Mouse (Mus musculus) ovary, postnatal 14 days (tissue): ENCODE measurements around the gene Ginm1.

Experiments used
- DNase-seq: peaks from one replicate; pipeline ENCODE4 v3.0.0; 2022; ENCODE audit warnings: low spot score

The Ginm1 gene

DNA sequence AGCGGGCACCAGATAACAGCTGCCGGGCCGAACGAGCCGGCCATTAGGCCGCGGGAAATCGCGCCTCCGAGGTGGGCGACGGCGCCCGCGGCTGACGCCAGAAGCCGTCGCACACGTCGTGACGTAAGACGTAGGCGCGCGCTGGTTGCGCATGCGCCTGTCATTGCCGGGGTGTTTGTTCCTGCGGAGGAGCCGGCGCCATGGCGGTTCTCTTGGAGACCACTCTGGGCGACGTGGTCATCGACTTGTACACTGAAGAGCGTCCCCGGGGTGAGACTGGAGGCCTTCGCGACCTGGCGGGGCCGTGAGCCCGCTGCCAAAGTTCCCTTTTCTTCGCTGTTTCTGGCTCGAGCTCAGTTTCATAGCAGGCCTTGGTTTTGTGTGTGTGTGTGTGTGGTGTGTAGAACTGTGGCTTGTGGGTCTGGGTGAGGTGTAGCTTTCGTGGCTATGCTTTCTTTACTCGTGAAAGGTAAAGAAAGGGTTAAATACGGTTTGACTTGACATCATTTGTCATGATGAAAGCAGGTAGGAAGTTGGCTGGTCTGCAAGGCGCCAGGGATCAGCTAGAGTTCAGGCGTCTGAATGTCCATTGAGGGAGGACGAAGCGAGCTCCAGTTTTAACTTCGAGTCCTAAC, at the start of gene Ginm1, which contains the start of gene Ppil4:
Ginm1 (minus strand) TSS at position 74 of the 635 bp plus-strand sequence.
Ppil4 (plus strand) TSS at position 141 of the 635 bp plus-strand sequence.
- DNase-seq = peak; percentile 93

DNA sequence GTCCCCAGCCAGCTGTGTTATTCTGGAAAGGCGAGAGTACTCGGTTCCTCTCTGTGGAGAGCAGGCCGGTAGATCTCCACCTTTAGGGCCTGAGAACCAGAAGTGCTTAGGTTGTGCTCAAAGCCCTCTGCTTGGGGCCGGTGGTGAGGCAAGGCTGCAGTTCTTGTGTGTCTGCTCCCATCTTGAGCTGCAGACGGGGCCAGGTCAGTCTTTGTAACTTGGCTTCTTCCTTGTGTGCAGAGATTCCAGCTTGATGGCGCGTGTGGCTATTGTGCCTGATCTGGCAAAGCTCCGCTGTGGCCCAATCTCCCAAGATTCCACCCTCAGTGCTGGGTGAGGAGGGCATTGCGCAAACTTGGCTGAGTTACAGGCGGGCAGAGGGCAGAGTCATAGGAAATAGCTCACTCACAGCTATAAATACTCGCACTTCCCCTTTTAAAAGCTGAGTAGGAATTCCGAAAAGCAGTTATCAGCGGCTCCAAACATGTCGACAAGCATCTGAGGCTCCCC, 49.0 kb upstream of the Ginm1 start:
- peak; percentile 46 for DNase-seq

DNA sequence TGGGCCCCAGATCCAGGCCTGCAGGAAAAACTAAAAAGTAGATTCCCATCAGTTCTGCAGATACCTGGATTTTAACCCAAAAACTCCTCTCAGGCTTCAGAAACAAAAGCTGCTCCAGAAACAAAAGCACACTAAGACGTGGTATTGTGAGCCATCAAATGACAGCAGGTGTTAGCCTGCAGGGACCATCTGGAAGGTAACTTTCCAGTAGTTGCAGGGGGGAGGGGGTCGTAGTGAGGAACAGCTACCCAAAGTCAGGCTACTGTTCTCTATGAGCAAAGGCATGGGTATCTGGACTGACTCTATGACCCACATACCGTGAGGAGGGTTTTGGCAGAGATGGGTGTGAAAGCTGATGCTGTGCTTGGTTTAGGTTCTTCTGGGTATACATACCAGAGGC, 48.2 kb upstream of the Ginm1 start:
- DNase-seq = no peak

DNA sequence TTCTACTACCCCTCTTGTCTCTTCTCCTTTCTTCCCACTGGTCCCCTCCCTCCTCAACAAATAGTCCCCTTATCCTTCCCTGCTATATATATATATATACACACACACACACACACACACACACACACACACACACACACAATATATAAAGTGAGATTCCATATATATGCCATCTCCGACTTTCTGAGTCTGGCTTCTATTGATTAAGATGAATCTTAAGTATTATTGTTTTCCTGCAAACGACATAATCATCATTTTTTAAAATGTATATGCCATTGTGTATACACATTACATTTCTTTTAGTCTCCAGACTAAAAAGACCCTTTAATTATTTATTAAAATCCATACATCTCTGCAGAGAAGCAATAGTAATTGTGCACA, 47.7 kb upstream of the Ginm1 start:
- no peak for DNase-seq

DNA sequence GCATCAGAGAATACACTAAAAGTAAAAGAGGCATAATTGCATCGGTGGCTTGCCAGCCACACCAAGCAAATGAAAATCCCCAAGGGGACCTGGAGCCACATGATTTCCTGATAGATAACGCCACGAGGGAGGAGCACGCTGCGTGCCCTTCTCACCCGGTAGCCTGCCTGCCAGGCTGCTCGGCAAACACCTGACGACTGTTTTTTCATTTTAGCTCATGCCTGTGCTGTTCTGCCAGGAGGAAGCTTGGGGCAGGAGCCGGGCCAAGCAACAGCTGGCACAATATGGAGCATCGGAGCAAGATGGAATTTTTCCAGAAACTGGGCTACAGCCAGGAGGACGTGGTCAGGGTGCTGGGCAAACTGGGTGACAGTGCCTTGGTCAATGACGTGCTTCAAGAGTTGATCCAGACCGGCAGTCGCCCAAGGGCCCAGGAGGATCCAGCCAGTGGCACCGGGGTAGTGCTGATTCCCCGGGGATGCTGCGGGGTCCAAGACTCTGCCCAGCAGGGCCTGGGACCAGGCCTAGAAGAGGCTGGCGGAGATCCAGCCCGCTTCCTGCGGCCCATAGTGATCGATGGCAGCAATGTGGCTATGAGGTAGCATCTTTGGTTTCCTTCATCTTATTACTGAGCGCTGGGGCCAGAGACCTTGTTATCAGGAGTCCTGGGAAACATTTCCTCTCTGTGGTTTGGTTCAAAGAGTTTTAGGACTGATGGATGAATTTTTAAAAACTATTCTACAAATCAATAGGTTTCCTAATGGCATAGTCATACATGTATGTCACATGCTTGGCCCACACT, 47.1 kb upstream of the Ginm1 start:
- no peak for DNase-seq

DNA sequence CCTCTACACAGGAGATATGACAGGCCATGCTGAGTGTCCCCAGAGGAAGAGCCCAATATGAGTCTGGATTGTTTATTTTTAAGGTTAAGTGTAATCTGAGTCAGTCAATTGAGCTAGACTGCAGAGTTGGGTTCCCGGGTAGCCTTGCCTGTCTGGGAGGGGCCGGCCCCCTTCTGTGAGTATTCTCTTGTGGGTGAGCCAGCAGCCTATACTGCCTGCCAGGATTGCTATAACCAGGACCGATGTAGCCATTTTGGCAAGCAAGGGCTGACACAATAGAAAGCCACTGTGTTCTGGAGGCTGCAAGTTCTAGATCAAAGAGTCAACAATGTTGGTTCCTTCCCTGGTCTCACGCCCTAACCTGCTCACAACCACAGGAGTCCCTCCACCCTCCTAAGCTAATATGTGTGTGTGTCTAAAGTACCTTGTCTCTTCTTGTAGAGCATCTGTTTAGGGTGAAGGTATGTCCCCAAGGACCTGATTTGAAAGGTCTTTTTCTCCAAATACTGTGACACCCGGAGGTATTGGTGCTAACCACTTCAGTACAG, 46.3 kb upstream of the Ginm1 start:
- no peak for DNase-seq

DNA sequence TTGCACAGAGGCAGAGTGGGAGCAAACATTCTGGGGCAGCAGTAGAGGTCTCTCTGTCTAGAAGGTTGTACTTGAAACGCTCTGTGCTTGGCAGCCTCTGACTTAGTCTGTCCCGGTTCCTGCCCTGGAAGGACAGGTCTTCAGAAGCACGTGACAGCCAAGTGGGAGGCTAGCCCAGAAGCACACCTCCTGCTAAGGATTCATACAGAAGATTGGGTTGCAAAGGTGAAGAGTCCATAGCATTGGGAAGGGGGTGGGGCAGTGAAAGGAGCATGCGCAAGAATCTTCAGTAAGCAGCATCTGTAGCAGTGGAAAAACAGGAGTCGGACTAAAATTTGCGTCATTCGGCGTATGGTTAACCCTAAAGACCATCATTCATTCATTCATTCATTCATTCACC, 45.4 kb upstream of the Ginm1 start:
- no peak for DNase-seq

DNA sequence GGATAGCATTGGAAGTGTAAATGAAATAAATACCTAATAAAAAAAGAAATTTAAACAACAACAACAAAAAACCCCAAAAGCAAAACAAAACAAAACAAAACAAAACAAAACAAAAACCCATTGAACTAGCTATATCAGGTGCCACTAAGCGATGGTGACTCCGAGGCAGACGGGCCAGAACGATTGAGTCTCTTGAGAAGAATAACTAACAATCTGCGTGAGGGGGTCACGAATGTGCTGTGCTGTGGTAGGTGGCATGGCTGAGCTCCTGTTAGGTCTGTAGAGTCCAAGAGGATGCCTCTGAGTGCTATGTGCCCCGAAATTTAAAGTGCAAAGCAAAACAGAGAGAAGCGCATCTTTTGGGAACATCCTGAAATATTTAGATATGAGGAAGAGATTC, 44.8 kb upstream of the Ginm1 start:
- DNase-seq = no peak

DNA sequence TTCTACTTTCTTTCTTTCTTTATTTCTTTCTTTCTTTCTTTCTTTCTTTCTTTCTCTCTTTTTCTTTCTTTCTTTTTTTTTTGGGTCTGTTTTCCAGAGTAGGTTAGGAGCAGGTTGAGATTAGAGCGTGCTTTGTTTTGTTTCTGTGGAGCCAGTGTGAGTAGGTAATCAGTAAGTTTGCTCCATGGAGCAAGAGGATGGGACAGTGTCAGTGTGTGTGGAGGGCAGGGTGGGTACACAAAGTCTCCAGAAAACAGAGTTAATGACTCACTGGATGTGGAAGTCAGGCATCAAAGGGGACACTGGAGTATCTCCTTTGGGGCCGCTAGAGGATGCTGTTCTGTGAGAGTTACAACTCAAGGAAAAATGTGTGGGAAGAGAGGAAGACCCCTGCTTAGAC, 44.3 kb upstream of the Ginm1 start:
- DNase-seq = no peak

DNA sequence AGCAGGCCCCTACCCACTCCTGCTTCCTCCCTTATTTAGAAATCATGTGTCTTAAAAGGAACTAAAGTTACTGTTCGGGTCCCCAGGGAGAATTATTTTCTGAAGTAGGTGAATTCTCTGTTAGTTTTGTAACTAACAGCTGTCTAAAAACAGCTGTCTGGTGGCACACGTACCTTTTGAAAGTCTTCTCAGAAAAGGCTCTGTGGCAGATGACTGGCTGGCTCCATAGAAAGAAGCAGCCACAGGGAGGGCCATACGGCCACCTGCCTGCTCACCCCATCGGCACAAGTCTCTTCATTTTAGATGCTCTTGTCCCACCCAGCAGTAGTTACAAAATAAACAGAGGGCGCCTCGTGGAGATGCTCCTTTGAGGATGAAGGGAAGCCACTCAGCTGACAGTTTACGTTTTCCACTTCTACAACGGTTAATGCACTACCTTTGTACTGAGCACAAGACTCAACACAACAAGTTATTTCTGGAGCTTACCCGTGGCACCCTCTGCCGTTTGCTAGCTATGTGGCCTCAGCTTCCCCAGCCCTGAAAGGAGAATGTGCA, 42.1 kb upstream of the Ginm1 start:
- DNase-seq = no peak

DNA sequence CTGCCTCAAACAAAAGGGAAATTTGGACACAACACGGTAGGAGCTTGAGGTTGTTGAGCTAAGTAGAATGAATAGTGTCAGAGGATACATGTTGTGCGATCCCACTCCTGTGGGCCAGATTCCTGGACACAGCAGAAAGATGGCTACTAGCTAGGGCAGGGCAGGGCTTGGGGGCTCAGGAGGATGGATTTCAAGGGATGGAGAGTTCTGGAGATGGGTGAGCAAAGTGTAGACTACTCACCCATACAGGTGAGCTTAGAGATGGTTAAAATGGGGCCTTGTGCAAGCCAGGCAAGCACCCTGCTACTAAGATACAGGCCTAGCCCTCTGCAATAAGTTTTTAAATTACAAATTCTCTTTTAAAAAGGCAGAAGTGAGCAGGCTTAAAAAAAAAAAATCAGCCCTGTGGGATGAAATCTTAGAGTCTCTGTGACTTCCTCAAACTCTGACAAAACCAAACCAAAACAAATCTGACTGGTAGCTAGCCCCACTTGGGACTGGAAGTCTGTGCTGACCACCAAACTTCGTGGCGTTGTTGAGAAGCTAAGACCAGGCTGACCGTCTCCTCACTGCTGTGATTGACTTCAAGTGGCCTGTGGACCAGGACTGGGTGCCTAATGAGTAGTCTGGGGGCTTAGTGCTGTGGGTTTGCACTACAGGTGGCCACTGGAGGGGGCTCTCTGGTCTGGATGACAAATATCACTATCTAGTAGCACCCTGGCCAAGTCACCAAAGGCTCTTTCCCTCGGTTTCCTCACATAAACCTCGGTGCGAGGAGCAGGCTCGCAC, 40.9 kb upstream of the Ginm1 start:
- DNase-seq = no peak

DNA sequence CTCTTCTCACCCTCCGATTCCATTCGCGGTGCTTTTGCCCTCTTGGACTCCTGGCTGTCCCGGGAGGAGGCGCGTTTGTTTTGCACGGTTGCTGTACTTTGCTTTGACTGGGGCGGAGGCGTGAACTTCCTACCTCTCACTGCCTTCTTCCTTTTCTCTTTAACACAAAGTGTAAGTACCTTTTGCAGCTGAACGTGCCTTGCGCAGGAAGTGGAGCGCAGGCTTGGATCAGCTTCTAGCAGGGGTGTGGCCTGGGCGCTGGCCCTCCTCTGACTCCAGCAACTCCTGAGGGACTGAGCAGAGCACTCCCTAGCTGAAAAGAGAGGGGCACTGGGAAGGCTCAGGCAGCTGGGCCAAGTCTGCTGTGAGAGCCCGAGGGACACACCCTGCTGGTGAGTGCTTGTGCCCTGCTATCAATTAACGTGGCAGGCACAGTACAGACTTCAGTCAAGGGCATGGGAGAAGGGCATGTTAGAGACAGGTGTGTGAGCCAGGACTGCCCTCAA, 39.6 kb upstream of the Ginm1 start, which contains the start of gene Zc3h12d:
Zc3h12d (plus strand) TSS at position 300 of the 506 bp plus-strand sequence.
- peak; percentile 26 for DNase-seq

DNA sequence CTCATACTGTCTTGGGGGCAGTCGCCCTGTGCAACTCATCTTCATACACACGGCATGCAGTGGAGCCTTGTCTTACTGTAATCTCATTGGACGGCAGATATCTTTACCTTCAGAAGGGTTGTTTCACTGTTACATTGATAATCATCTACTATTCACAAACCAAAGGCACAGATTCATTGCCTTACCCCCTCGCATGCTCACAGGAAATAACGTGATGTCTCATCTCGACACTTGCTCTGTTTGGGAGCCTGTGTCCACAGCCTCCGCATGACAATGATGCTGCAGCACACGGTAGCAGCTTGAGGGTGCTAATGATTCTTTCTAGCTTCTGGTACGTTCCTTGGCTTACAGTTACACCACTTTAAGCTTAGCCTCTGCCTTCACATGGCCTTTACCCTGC, 33.5 kb upstream of the Ginm1 start:
- no peak for DNase-seq

DNA sequence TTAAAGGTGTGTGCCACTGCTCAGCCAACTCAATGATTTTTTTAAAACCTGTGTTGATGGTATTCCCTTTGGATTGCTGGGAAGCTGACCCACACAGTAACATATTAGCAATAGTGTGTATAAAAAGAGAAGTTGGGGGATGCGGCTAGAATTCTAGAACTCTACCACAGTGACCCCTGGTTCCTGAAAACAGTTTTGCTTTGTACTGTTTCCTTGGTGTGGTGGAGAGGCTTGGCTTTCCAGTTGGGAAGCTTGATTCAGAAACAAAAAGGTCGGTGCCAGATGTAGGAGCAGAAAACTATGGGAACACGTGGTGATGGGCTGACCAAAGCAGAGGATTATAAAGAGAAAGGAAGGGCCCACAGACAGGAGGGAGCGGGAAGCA, 32.6 kb upstream of the Ginm1 start:
- no peak for DNase-seq

DNA sequence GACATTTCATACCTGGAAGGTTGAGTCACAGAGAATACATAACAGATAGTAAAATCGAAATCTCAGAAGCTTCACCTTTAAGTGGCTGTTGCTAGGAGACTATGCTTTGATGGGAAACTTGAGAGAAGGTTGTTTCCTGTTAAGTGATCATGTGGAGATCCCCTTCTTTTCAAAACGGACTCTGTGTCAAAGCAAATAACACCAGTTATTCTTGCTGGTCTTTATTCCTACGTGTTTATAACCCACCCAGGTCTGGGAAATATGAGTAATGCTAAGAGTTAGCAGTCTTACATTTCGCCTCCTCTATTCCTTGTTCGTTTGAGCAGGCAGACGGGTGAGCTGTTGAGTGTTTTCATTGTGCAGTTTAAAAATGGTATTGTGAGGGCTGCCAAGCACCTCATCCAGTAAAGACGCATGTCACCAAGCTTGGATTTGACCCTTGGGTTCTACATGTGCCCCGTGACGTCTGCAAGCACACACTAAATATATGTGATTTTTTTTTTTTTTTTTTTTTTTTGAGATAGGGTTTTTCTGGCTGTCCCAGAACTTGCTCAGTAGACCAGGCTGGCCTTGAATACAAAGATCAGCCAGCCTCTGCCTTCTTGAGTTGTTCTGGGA, 32.1 kb upstream of the Ginm1 start:
- no peak for DNase-seq

DNA sequence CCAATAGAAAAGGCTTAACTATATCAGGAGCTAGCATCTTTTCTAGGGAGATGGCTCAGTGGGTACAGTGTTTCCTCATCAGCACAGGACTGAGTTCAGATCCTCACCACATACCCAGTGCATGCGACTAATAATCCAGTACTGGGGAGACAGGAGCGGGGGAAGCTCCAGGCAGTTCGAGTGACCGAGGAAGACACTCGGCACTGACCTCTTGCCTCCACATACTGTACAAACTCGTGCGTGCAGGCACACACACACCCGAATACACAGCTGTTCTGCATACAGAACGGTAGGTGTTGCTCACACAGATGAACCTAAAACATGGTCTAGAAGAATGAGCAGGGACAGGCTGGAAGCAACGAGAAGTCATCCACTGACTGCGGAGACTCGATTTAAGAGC, 29.4 kb upstream of the Ginm1 start:
- DNase-seq = no peak

DNA sequence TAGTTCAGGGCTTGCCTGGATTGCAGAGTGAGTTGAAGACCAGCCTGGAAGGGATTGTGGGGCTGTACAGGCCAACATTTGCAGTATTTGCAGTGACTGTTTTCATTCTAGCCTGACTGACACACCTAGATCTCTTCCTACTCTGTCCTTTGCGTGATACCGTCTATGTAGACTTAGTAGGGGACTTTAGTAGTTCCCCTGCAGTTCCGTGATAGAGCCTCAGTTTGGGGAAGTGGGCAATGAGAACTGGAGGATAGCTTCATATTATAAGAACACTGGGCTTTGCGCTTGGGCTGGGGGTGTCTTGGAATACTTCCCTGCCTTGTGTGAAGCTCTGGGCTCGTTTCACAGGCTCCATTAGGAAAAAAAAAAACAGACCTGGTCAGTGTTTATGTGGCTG, 27.5 kb upstream of the Ginm1 start:
- DNase-seq = no peak

DNA sequence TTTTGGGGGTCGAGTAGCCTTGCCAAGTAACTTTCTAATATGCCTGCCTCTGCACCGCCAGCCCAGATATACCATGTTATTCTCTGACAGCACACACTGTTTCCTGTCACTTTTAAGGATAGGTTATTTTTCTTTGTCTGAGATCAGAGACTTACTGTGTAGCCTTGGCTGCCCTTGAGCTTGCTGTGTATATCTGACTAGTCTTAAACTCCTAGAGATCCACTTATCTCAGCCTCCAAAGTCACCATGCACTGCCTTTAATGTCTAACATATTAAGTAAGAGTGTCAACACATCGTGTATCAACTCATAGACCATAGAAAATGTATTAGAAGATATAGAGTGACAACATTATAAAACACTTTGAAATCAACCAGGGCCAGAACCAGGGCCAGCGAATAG, 27.0 kb upstream of the Ginm1 start:
- DNase-seq = no peak

DNA sequence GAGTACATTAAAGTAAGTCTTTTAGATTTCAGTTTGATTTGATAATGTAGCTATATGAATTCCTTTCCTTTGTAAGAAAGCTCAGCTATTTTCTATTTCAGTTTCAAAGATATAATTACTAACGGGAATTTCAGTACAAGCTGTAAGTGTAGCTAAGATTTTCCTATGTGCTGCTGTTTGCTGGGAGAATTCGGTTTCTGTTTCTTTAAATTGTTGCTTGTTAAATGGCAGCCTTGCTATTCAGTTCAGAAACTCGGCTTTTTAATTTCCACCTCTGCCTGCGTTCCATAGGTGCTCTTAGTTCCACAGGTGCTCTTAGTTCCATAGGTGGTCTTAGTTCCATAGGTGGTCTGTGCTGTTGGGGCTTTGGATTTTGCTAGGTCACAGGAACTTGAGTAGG, 26.5 kb upstream of the Ginm1 start:
- DNase-seq = no peak

DNA sequence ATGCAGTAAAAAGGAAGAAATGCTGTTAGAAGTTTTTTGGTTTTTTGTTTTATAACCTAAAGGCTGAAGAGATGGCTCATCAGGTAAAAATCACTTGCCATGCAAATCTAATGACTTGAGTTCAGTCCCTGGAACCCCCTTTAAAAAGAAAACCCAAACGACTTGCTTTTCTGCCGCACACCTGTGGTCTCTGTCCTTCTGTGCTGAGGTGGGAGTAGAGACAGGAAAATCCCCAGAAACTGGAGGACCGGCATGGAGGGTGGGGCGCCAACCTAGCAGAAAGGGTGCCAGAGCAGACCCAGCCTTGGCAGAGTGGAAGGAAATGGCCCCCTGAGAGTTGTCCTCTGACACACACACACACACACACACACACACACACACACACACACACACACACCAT, 26.1 kb upstream of the Ginm1 start:
- DNase-seq = no peak

DNA sequence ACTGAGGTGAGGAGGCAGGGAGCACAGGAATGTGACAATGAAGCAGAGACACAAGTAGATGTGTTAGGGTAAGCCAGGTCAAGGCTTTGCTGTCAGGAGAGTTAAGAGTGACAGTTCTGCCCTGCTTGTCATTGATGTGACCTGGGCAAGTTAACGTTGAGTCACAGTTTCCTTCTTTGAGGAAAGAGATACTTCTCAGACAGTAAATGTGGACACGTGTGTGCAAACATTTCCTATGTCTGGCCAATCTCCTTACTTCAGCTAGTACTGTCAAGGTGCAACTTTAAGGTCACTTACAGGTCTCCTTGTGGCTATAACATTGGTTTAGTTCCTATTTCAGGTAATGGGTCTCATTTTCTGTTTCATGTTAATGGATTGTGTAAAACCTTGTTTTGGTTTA, 23.9 kb upstream of the Ginm1 start:
- DNase-seq = no peak
